Mouse (Mus musculus) c-Kit-positive CD71-negative TER-119-negative erythroid progenitor cells, embryonic 14.5 days (primary cell): Measurements from ENCODE around the gene Ssr2.

Experiments used
- DNase-seq: peaks from one replicate; pipeline ENCODE4 v3.0.0-alpha.2; 2013; ENCODE audit warnings: low read depth

Ssr2 gene

DNA sequence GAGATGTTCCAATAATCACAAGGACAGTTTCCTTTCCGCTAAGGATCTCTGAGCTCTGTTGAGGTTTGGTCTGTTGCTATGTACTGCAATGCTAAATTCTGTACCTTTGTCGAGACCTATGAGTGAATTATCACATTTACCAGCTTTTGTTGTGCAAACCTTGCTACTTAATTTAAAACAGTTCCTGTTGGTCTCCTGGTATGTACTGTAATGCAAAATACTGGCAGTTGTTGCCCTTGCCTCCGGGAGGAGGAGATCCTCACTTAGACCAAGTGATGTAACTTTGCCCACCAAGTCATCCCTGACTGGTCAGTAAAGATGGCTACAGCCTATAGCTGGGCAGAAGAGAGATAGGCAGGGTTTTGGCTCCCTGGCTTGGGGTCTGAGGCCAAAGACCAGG is at the start of gene Ssr2:
Gene Ssr2 (plus strand): TSS at position 337 of the 400 bp plus-strand sequence.
- DNase-seq, result no peak

DNA sequence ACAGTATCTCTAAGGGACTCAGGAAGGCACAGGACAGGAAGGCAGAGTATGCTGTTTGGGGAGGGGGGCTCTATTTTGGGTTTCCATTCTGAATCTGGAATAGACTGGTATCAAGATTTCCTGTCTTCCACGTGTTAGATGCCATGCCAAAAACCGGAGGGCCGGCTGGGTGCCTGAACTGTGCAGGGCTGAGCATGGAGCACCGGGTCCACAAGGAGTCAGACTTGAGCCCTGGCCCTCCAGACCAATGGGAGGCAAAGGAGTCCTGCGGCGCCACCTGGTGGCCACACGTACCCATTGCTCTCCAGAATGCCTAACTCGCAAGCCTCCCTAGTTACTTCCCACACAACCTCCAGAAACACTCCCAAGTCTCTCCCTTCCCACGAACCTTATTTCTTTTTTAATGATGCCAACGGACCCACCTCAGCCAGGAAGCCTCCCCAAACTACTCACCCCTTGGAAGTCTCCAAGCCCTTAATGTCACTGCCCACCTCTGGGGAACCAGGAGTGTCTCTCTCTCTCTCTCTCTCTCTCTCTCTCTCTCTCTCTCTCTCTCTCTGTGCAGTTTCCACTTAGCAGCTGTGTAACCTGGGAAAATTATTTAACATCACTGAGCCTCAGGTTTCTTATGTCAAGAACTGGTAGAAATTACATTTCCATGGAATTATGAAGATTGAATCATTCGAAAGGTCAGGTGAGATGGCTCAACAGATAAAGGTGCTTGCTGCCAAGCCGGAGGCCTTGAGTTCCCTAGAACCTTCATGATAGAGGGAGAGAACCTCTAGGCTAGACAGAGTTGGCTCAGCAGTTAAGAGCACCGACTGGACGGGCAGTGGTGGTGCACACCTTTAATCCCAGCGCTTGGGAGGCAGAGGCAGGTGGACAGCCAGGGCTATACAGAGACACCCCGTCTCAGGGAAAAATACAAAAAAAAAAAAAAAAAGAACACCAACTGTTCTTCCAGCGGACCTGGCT is 49.2 kb upstream of the Ssr2 start:
- DNase-seq, result peak; percentile 88

- no peak for DNase-seq
Measured at GRCm38 (mm10) chr3:88527565-88527964, 48.1 kb upstream of the Ssr2 start.

DNA sequence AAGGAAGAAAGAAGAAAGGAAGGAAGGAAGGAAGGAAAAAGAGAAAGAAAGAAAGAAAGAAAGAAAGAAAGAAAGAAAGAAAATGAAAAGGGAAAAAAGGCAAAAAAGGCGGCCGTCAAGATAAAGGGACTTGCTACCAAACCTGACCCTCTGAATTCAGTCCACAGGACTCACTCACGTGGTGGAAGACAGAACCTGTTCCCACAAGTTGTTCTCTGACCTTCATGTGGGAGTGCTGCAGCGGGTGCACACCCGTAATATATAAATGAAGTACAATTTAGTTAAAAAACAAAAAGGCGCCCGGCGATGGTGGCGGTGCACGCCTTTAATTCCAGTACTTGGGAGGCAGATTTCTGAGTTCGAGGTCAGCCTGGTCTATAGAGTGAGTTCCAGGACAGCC is 47.0 kb upstream of the Ssr2 start:
- no peak for DNase-seq

GRCm38 (mm10) chr3:88529204-88530000 is 46.3 kb upstream of the Ssr2 start:
- no peak for DNase-seq

- DNase-seq, result no peak
Measured at GRCm38 (mm10) chr3:88530082-88530864, 45.4 kb upstream of the Ssr2 start.

GRCm38 (mm10) chr3:88531348-88532298 is 44.1 kb upstream of the Ssr2 start:
- DNase-seq, result no peak

- no peak for DNase-seq
Measured at GRCm38 (mm10) chr3:88532299-88532674, 43.4 kb upstream of the Ssr2 start, which contains the start of gene Mex3a. Mex3a (plus strand) TSS chr3:88532395.

DNA sequence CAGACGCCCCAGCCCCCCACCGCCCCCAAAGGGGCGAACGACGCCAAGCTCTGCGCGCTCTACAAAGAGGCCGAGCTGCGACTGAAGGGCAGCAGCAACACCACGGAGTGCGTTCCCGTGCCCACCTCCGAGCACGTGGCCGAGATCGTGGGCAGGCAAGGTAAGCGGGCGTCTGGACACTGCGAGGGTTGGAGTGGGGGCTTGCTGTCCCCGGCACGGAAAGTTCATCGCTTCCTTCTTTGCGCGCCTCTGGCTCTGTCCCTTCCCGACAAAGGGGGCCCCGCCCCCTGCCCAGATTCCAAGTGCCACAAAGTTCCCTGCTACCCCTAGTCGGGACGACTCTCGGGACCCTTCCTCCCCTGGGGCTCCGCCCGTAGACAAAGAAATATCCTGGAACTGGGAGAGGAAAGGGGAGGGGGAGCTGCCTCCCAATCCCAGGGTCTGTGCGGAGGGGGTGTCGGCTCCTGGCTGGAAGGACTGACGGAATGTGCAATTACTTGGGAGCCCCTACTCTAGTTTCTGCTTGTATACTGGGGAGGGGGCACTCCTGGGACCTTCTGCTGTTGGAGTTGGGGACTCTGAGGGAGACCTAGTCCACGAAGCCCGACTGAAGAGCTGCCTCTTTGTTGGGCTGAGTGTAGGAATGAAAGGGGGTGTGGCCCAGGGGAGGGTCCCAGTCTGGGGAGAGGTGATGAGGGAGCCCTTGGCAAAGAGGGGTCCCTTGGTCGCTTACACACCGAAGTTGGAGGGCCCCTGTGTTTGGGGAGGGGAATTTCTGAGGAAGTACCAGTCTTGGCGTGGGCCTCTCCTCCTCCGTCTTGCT is 42.8 kb upstream of the Ssr2 start:
- no peak for DNase-seq

- DNase-seq, result no peak
Measured at GRCm38 (mm10) chr3:88533706-88534105, 42.0 kb upstream of the Ssr2 start.

DNA sequence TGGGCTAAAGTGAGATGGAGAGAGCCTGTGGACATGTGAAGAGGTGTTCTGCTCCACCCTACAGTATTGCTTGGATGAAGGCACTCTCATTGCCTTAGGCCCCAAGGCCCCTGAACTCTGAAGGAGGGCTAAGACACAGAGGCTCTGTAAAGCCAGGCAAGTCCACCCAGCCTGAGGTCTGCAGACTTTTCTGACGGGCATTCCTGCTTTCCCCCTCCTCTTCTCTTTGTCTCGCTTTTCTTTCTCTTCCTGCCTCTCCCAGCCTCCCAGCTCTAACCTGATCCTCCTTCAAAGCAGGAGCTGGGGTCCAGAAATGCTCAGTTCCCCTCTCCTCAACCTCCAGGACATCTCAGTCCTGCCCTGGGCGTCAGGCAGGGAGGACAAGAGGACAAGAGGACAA is 40.7 kb upstream of the Ssr2 start:
- no peak for DNase-seq

GRCm38 (mm10) chr3:88535527-88535926 is 40.1 kb upstream of the Ssr2 start:
- no peak for DNase-seq

- DNase-seq, result no peak
Measured at GRCm38 (mm10) chr3:88536103-88536930, 39.4 kb upstream of the Ssr2 start.

- DNase-seq, result no peak
Measured at GRCm38 (mm10) chr3:88537146-88537545, 38.5 kb upstream of the Ssr2 start.

DNA sequence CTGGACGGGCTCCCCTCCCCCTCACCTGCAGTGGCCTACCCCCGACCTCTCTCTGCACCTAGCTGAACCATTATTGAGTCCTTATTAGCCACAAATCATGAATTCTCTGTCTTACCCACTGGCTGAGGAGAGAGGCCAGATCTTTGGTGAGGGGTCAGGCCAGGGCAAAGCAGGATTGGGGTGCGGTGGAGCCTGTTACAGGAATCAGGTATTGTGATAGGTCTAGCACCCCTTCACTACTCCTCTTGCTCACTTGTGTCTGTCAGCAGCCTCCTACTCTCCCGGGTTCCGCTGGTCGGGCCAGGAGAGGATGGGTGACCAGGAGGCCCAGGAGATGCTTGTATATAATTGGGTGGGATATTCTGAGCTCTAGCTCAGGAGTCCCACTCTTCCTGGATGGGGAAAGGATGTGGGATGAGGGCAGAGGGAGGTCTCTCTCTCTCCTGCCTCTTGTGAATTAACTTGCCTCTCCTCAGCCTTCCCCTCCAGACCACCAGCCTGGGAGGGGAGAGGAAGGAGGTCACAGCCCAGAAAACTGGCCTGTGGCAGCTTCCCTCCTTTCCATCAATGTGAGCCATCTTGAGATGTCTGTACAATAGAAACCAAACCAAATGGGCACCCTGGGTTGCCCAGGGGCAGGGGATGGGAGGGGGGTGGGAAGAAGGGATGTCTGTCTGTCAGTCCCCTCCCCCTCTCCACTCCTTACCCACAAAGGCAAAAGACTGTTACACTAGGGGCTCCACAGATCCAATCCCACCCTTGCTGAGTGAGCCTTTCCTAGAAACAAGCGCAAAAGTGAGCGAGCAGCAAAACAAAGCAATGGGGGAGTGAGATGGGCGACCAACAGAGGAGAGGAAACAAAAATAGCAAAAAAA is 37.2 kb upstream of the Ssr2 start:
- DNase-seq, result no peak

DNA sequence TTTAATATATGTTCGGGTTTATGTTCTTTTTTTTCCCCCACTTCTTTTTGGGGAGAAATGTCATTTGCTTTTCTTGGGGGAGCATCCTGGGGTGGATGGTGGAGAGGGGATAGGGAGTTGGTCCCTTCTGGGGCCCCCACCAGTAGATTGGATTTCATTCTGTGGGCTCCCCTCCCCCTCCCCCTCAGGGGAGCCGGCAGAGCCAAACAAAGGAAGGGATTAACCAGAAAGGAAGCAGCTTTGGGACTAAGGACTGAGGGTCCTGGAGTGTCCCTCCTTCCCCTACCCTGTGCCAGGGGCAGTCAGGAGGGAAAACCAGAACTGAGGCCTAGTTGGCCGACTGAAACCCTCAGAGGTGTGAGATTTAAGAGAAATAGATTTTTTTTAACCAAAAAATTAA is 36.3 kb upstream of the Ssr2 start:
- DNase-seq, result no peak

GRCm38 (mm10) chr3:88540085-88540484 is 35.6 kb upstream of the Ssr2 start:
- DNase-seq, result no peak
